Mouse (Mus musculus): ENCODE data around the gene Tmem14c. TPM values are rescaled to one million over a fixed set of nuclear protein-coding genes. Genes with fewer than 3 reads are reported as not detected.

Tmem14c gene
- total RNA-seq, 2 experiments from 2014 or later, result 65.8 to 67.0 TPM

DNA sequence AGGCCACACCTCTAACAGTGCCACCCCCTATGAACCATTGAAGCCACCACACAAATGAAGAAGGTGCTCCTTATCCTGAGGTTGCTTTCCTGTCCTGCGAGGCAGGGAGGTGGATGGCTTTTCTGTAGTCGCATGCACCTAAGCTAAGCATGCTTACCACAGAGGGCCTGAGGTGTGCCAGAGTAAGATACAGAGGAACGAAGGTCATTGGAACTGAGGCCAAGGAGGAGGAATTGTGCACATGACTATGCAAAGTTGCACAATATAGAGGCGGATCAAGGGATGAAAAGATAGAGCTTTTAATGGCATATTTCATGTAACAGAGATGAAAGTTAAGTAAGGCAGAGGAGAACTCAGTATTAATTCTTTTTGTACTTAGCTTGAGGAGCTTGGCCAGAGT lies 9.8 kb upstream of the Tmem14c start:
- DNase-seq (ENCODE audit: low spot score), result no peak

DNA sequence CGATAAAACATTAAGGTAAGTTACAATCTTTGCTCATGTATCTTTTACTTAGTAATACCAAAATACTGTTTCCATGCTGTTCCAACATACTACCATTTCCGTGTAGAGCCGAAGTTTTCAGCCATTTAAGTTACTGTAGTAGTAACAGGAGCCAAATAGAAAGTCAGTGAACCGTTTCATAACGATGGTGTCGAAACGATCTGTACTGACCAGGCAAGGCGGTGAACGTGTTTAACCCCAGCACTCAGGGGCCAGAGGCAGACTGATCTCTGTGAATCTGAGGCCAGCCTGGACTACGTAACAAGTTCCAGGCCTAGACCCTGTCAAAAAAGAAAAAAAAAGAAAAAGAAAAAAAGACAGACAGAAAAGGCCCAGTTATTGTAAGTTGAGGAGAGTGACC lies 7.8 kb upstream of the Tmem14c start:
- DNase-seq (ENCODE audit: low spot score), result no peak

DNA sequence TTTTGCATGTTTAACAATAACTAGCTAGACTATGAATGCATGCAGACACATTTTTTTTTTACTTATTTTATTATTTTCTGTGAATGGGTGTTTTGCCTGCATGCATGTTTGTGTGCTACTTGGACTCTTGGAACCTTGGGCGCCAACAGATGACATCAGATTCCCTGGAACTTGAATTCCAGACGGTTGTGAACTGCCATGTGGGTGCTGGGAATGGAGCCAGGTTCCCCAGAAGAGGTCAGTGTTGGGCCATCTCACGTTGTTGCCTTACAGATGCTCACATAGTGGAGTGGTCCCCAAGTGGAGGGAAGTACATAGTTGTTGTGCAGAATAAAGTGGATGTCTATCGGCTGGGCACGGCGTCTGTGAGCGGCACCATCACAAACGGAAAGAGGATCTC lies 7.1 kb upstream of the Tmem14c start:
- DNase-seq (ENCODE audit: low spot score), result no peak

DNA sequence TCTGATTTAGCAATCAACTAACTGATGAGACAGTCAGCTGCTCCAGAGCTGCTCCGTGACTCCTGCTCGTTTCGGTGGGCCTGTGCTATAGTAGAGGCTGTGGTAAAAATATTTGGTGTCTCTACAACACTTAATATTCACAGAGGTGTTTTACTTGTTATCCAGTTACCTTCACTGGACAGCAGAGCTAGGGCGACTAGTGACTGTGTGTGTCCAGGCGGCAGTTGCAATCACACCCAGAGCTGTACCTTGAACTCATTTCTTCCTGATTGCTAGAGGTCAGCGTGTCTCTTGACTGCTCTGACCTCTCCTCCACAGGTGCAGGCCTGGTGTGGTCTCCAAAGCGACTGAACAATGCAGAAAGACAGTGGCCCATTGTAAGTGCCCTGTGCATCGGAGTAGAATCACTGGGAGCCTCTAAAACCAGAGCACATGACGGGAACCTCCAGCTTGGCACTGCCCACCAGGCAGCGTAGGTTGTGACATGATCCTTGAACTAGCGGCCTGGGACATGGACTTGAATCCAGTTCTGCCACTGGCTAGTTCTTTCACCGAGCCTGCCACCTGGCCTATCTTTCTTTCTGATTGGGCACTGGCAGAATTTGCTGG lies 809 bp downstream of the Tmem14c start:
- no peak for DNase-seq (ENCODE audit: low spot score)

DNA sequence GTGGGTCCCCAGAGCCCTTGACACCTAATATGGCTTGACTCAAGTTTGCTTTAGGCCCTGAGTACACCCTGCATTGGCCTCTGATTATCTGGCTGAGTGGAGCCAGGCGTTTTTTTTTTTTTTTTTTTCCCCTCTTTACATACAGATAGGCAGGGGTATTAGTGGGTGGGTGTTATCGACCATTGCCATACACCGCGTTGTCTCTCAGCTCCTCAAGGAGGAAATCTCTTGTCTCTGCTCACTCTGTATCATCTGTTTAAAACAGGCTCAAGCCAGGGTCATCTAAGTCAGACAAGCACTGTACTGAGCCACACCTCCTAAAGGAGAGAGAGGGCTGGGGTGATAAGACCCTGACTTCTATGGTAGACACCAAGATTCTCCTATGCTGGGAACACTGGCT lies 1.7 kb downstream of the Tmem14c start:
- no peak for DNase-seq (ENCODE audit: low spot score)

DNA sequence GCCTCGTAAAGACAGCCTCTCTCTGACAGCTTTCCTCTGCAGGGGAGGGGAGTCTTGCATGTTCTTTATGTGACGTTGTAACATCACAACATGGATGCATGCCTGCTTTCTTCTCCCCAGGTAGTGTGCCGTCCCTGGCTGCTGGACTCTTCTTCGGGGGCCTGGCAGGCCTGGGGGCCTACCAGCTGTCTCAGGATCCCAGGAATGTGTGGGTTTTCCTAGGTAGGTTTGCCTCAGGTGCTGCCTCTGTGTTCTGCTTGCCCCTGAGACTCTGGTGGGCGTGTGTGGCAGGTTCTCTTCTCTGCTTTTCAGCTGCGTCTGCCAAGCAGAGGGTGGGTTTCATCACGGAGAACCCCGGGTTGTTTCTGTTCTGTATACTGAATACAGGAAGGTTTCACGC lies 2.1 kb downstream of the Tmem14c start:
- no peak for DNase-seq (ENCODE audit: low spot score)

DNA sequence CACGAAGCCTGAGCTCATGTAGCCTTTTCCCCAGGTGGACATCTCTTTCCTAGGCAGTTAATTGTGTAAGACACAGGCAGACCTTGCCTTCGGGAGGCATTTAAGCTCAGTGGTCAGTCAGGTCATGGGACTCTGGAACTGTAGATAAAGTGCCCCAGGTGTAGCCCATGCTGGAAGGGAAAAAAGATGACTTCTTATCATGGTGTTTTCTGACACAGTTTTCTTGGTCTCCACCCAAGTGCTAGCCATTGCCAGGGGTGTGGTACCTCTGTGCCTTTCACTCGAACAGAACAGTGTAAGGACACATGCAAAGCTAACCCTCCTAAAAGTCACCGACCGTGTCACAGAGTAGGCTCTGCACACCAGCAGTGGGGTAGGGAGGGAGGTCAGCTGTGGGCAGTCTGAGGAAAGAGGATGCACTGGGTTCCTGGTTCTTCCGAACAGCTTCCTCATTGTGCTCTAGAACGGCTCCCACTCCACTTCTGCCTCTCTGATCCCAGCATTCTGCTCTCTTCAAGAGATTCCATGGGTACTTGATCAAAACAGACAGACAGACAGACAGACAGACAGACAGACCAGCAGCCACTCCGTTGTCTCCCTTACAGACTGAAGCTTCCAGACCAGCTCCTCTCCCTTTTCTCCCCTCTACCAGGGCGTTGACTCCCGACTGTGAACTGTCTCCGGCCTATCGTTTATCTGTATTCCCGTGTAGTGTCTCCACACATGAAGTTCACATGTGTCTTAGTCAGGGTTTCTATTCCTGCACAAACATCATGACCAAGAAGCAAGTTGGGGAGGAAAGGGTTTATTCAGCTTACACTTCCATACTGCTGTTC lies 2.9 kb downstream of the Tmem14c start:
- DNase-seq (ENCODE audit: low spot score), result no peak

DNA sequence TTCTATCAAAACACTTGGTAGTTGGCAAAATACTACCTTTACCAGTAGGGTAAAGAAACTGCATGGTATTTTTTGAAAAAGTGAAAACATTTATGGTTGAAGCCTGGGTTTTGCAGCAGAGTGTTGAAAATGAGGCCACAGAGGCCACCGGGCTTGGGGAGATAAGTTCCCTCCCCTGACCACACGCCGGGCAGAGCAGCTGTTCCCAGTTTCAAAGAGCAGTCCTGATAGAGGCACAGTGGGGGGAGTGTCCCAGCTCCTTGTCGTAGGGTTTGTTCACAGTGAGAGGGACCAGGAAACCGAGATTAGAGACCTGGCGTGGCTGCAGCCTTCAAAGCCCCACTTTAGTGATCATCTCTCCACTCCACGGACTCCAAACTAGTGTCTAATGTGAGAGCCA lies 4.4 kb downstream of the Tmem14c start:
- DNase-seq (ENCODE audit: low spot score), result no peak

DNA sequence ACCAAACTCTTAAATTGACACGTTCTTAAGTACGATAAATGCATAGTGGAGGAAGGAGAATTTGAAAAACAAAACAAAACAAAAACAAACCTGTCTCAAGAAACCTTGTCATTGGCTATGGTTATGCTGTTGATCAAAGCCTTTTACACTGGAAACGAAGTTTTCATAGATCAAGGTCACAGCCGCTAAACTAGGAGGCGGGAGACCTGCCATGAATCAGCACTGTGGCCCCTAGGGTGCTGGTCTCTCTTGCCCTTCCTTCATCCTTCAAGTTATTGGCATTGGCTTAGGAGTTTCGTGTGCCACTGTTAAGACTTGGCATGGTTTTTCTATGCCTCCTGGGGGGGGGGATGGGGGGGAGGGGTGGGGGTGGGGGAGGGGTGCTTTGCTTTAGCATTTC lies 5.5 kb downstream of the Tmem14c start:
- no peak for DNase-seq (ENCODE audit: low spot score)

DNA sequence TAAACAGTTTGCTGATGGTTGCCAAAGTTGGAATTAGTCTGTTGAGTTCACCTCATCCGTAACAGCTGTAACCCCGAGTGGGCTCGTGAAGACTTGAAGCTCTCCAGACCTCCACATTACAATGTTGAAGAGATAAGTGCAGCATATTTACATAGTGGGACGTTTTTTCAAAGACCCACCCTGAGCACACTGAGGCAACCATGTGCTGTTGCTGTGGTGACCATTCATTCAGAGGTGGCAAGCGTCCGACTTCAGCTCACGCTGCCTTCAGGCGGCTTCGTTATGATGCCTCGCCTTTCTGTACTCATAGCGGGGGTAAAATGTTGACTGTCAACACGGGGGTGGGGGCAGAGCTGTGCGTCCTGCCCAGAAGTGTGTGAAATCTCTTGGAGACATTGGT lies 6.0 kb downstream of the Tmem14c start:
- no peak for DNase-seq (ENCODE audit: low spot score)

DNA sequence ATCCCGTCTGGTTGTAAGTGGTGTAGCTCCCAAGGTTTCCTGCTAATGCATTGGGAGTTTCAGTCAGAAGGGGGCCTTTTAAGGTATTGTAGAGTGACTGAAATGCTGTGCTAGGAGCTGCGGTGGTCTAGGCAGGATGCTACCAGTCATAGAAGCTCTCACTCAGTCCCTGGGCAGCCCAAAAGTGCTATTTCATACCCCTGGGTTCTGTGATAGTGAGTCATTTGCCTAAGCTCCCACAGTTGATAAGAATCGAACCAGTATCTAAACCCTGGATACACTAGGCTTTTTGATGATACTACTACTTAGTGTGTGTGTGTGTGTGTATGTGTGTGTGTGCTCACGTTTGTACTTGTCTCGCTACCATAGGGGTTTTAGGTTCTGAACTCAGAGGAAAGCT lies 14.0 kb downstream of the Tmem14c start:
- no peak for DNase-seq (ENCODE audit: low spot score)

DNA sequence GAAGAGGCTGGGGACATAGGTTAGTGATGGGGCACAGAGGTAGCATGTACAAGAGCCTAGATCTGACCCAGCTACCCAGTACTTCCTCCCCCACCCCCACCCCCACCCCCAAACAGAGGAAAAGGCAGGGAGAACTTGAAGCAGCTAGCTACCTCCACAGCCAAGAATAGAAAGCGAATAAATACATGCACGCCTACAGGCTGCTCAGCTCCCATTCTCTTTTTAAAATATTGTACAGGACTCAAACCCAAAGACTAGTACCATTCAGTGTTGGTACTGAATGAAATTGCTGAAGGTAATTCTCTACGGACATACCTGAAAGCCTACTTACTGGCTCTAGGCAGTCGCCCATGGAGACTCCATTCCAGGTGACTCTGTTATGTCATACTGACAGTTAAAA lies 26.4 kb downstream of the Tmem14c start:
- DNase-seq (ENCODE audit: low spot score), result no peak

DNA sequence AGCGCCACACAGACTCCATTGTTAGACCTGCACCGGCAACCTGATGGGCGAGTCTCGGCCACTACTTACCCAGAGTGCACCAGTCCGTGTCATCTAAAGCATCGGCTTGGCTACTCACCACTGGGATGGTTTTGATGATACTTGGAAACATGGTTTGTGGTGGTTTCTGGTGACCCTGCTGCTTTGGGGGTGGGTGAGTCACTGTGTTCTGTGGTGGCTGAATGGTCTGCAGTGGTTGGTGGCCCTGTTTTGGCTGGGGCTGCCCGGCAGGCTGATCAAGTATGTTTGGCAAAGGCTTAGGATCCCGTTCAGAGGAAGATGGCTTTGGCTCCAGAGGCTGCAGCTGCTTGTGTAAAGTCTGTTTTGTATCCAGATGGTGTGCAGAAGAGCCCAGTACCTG lies 29.8 kb downstream of the Tmem14c start:
- DNase-seq (ENCODE audit: low spot score), result no peak

DNA sequence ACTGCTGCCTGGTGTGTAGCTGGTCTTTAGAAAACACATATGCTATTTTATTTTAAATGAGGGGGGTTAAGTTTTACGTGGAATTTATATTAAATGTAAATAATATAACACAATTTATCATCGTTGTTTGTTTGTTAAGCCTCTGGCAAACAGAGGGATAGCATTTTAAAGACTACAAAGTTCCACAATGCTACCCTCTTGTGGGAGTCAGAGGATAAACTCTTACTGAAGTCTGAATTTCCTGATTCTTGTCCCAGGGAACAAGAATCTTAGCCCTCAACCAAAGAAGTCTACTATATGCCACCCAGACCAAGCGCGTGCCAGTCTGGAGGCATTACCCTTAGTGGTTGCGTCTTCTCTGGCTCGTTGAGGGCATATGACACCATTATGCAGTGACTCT lies 31.2 kb downstream of the Tmem14c start:
- DNase-seq (ENCODE audit: low spot score), result no peak

DNA sequence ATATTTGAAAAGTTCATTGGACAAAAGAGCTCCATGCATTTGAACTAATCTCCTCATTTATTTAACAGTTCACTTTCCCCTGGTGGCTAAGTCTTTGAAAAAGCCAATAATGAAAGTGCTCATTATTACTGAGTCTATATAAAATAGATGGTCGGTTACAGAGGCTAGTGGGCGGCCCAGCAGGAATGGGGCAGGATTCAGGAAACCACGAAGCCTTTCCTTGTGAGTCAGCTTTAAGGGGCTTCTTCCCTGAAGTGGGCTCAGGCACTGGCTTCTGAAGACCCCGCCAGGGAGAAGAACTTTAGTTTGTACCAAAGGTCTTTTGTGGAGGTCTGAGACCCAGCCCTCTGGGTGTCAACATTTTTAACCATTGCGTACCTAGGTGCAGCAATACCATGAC lies 35.9 kb downstream of the Tmem14c start:
- DNase-seq (ENCODE audit: low spot score), result no peak

DNA sequence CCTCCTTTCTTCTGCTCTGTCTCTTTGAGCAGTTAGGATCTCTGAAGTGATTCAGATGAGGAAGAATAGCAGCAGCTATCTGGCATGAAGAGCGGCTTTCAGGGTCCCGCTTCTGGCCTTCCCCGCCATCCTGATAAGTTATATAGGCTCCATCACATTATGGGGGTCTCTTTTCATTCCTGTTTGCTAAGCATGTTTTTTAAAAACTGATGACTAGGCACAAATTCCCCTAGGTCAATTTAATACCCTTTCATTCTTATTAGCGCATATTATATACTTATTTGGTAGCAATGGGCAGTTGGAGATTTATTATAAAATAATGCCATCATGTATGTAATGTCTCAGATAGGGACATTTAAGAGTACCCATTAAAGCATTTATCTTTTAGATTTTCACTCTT lies 51.5 kb downstream of the Tmem14c start:
- DNase-seq (ENCODE audit: low spot score), result no peak

DNA sequence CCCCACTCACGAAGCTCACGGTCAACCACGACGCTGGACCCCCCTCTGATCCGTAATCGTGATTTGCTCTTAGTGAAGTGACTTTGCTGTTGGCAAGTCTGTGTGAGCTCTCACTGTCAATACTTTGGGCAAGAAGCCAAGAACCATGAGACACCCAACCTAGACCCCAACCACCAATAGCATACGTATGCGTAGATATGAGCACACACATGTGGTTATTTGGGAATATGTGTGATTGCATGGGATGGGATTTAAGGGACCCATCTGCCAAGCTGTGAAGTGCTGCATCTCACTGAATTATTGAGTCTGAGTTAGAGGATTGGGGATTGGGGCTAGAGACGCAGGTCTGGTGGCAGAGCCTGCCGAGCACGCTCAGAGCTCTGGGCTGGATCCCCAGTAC lies 55.5 kb downstream of the Tmem14c start:
- DNase-seq (ENCODE audit: low spot score), result no peak

Other genes with a start within 250 kb of the Tmem14c start
- 10 to 100 TPM in 1 of 2 experiments, 1 to 10 TPM in 1; 9.5 to 19.4 TPM for gene Gcnt2, start 156.5 kb upstream of the Tmem14c start, total RNA-seq (2021)
- 10 to 100 TPM; 23.8 to 26.7 TPM for gene Pak1ip1, start 15.3 kb upstream of the Tmem14c start, total RNA-seq (2021)
- not detected for gene Mak, start 63.4 kb downstream of the Tmem14c start, total RNA-seq (2021)
- gene Gcm2, start 94.7 kb downstream of the Tmem14c start, total RNA-seq (2021), result not detected
- not detected for gene Sycp2l, start 98.0 kb downstream of the Tmem14c start, total RNA-seq (2021)
- gene Elovl2, start 204.1 kb downstream of the Tmem14c start, total RNA-seq (2021), result under 1 TPM; 0.05 to 0.12 TPM
- gene Smim13, start 233.6 kb downstream of the Tmem14c start, total RNA-seq (2021), result 10 to 100 TPM; 37.3 to 37.5 TPM